Mouse (Mus musculus): ENCODE measurements around the gene Slc1a1. TPM values are rescaled to one million over a fixed set of nuclear protein-coding genes. Genes with fewer than 3 reads are reported as not detected.
A peak's percentile ranks its signal among the peaks of the same experiment; 100 is the strongest.

Slc1a1 gene
- 2.2 TPM in 2 replicates for polyA plus RNA-seq (2015; fragmentation: Nextera tagmentation; extraction: Ambion mirVana)

- ATAC-seq (ENCODE audit: insufficient number of reproducible peaks, insufficient read depth, low FRiP score, low TSS enrichment, low read depth): peak; percentile 56; the same call in 1 of the 2 replicates
Measured at GRCm38 (mm10) chr19:28834798-28835499, at the start of gene Slc1a1. TSS of gene Slc1a1 (plus strand) at chr19:28835049.

GRCm38 (mm10) chr19:28790196-28790595 lies 44.7 kb upstream of the Slc1a1 start:
- H3K9me3 ChIP-seq: no peaks in the 10 kb centered on the region
- no peak for ATAC-seq (ENCODE audit: insufficient number of reproducible peaks, insufficient read depth, low FRiP score, low TSS enrichment, low read depth)

More at GRCm38 (mm10) chr19:28834798-28835499, at the start of gene Slc1a1:
- H3K4me3 ChIP-seq: peak within 1 kb of the TSS; percentile 60
- H3K9me3 ChIP-seq: no peaks in the 10 kb centered on the region
- peak within 1 kb of the TSS; percentile 96 for H3K4me2 ChIP-seq
- H3K4me1 ChIP-seq: peaks cover 12% of the 10 kb centered on the region
- WGBS: under 1% methylated on average over 60 of the region's 68 CpGs
- H3K27ac ChIP-seq: no peak within 1 kb of the TSS
- H3K27me3 ChIP-seq: peaks cover 47% of the 10 kb centered on the region
- no peaks in the 10 kb centered on the region for H3K36me3 ChIP-seq
- peak within 1 kb of the TSS; percentile 65 for H3K9ac ChIP-seq

GRCm38 (mm10) chr19:28793307-28793706 lies 41.5 kb upstream of the Slc1a1 start:
- no peak for ATAC-seq (ENCODE audit: insufficient number of reproducible peaks, insufficient read depth, low FRiP score, low TSS enrichment, low read depth)
- 82% methylated on average over 2 of the region's 2 CpGs for WGBS
- Histone ChIP-seq H3K4me3 (no peak overlapping the region), H3K36me3 (no peaks in the 10 kb centered on the region), H3K9me3 (no peaks in the 10 kb centered on the region), H3K9ac (no peak overlapping the region), H3K27me3 (no peaks in the 10 kb centered on the region), H3K27ac (no peak overlapping the region), H3K4me2 (no peak overlapping the region), H3K4me1 (no peaks in the 10 kb centered on the region)

More at GRCm38 (mm10) chr19:28790196-28790595, 44.7 kb upstream of the Slc1a1 start:
- Histone ChIP-seq H3K4me2 (no peak overlapping the region), H3K27me3 (no peaks in the 10 kb centered on the region), H3K36me3 (no peaks in the 10 kb centered on the region), H3K4me3 (no peak overlapping the region), H3K27ac (no peak overlapping the region), H3K9ac (no peak overlapping the region), H3K4me1 (no peaks in the 10 kb centered on the region)
- WGBS: 71% methylated on average over 1 of the region's 1 CpGs

GRCm38 (mm10) chr19:28796146-28796848 lies 38.6 kb upstream of the Slc1a1 start:
- Histone ChIP-seq H3K27ac (no peak overlapping the region), H3K27me3 (no peaks in the 10 kb centered on the region), H3K36me3 (no peaks in the 10 kb centered on the region), H3K4me3 (no peak overlapping the region), H3K4me1 (no peaks in the 10 kb centered on the region), H3K9ac (no peak overlapping the region), H3K4me2 (no peak overlapping the region), H3K9me3 (no peaks in the 10 kb centered on the region)
- 52% methylated on average over 5 of the region's 5 CpGs for WGBS
- ATAC-seq (ENCODE audit: insufficient number of reproducible peaks, insufficient read depth, low FRiP score, low TSS enrichment, low read depth): no peak

- no peak overlapping the region for H3K27ac ChIP-seq
- H3K27me3 ChIP-seq: no peaks in the 10 kb centered on the region
- no peak overlapping the region for H3K9ac ChIP-seq
- no peaks in the 10 kb centered on the region for H3K36me3 ChIP-seq
- no peak overlapping the region for H3K4me2 ChIP-seq
- 79% methylated on average over 1 of the region's 1 CpGs for whole genome bisulfite sequencing
- no peaks in the 10 kb centered on the region for H3K9me3 ChIP-seq
- H3K4me1 ChIP-seq: no peaks in the 10 kb centered on the region
- no peak overlapping the region for H3K4me3 ChIP-seq
- ATAC-seq (ENCODE audit: insufficient number of reproducible peaks, insufficient read depth, low FRiP score, low TSS enrichment, low read depth): no peak
Measured at GRCm38 (mm10) chr19:28796966-28797365, 37.9 kb upstream of the Slc1a1 start.

GRCm38 (mm10) chr19:28797611-28798010 lies 37.2 kb upstream of the Slc1a1 start:
- no peaks in the 10 kb centered on the region for H3K27me3 ChIP-seq
- H3K4me1 ChIP-seq: no peaks in the 10 kb centered on the region
- no peaks in the 10 kb centered on the region for H3K36me3 ChIP-seq
- no peak overlapping the region for H3K27ac ChIP-seq
- H3K9ac ChIP-seq: no peak overlapping the region
- no peak overlapping the region for H3K4me3 ChIP-seq
- no peak for ATAC-seq (ENCODE audit: insufficient number of reproducible peaks, insufficient read depth, low FRiP score, low TSS enrichment, low read depth)
- H3K4me2 ChIP-seq: no peak overlapping the region
- WGBS: 89% methylated on average over 6 of the region's 6 CpGs
- no peaks in the 10 kb centered on the region for H3K9me3 ChIP-seq

- no peaks in the 10 kb centered on the region for H3K27me3 ChIP-seq
- H3K27ac ChIP-seq: no peak overlapping the region
- ATAC-seq (ENCODE audit: insufficient number of reproducible peaks, insufficient read depth, low FRiP score, low TSS enrichment, low read depth): no peak
- H3K36me3 ChIP-seq: no peaks in the 10 kb centered on the region
- H3K9me3 ChIP-seq: no peaks in the 10 kb centered on the region
- H3K4me2 ChIP-seq: no peak overlapping the region
- no peaks in the 10 kb centered on the region for H3K4me1 ChIP-seq
- H3K4me3 ChIP-seq: no peak overlapping the region
- no peak overlapping the region for H3K9ac ChIP-seq
- 54% methylated on average over 6 of the region's 6 CpGs for WGBS
Measured at GRCm38 (mm10) chr19:28800448-28800847, 34.4 kb upstream of the Slc1a1 start.

- no peak overlapping the region for H3K9ac ChIP-seq
- WGBS: 67% methylated on average over 6 of the region's 6 CpGs
- no peaks in the 10 kb centered on the region for H3K9me3 ChIP-seq
- H3K27me3 ChIP-seq: no peaks in the 10 kb centered on the region
- H3K36me3 ChIP-seq: no peaks in the 10 kb centered on the region
- H3K4me1 ChIP-seq: peaks cover 10% of the 10 kb centered on the region; the same call in 1 of the 2 replicates
- no peak for ATAC-seq (ENCODE audit: insufficient number of reproducible peaks, insufficient read depth, low FRiP score, low TSS enrichment, low read depth)
- no peak overlapping the region for H3K4me3 ChIP-seq
- no peak overlapping the region for H3K27ac ChIP-seq
- no peak overlapping the region for H3K4me2 ChIP-seq
Measured at GRCm38 (mm10) chr19:28806276-28806675, 28.6 kb upstream of the Slc1a1 start.

GRCm38 (mm10) chr19:28806821-28807496 lies 27.9 kb upstream of the Slc1a1 start:
- 84% methylated on average over 11 of the region's 11 CpGs for WGBS
- no peaks in the 10 kb centered on the region for H3K36me3 ChIP-seq
- no peak overlapping the region for H3K4me3 ChIP-seq
- H3K4me2 ChIP-seq: no peak overlapping the region
- H3K27me3 ChIP-seq: no peaks in the 10 kb centered on the region
- H3K4me1 ChIP-seq: peaks cover 10% of the 10 kb centered on the region; the same call in 1 of the 2 replicates
- no peak overlapping the region for H3K27ac ChIP-seq
- H3K9ac ChIP-seq: no peak overlapping the region
- H3K9me3 ChIP-seq: no peaks in the 10 kb centered on the region
- ATAC-seq (ENCODE audit: insufficient number of reproducible peaks, insufficient read depth, low FRiP score, low TSS enrichment, low read depth): no peak

- Histone ChIP-seq H3K27ac (no peak overlapping the region), H3K36me3 (no peaks in the 10 kb centered on the region), H3K27me3 (no peaks in the 10 kb centered on the region), H3K4me3 (no peak overlapping the region), H3K4me1 (peaks cover 10% of the 10 kb centered on the region; the same call in 1 of the 2 replicates), H3K9me3 (no peaks in the 10 kb centered on the region), H3K4me2 (no peak overlapping the region), H3K9ac (no peak overlapping the region)
- no peak for ATAC-seq (ENCODE audit: insufficient number of reproducible peaks, insufficient read depth, low FRiP score, low TSS enrichment, low read depth)
- WGBS: 39% methylated on average over 2 of the region's 2 CpGs
Measured at GRCm38 (mm10) chr19:28807497-28807871, 27.4 kb upstream of the Slc1a1 start.

- Histone ChIP-seq H3K4me3 (no peak overlapping the region), H3K4me1 (no peaks in the 10 kb centered on the region), H3K27me3 (no peaks in the 10 kb centered on the region), H3K4me2 (no peak overlapping the region), H3K9ac (no peak overlapping the region), H3K27ac (no peak overlapping the region), H3K36me3 (no peaks in the 10 kb centered on the region), H3K9me3 (no peaks in the 10 kb centered on the region)
- WGBS: 68% methylated on average over 4 of the region's 4 CpGs
- no peak for ATAC-seq (ENCODE audit: insufficient number of reproducible peaks, insufficient read depth, low FRiP score, low TSS enrichment, low read depth)
Measured at GRCm38 (mm10) chr19:28818286-28818685, 16.6 kb upstream of the Slc1a1 start.
